Mouse (Mus musculus): ENCODE measurements at regions not wholly inside any gene's neighbourhood (a gene's known extent, or its start where the extent isn't known, plus 50 kb on each side); places are given as distances from the start of the nearest gene placed in this dataset.

DNA sequence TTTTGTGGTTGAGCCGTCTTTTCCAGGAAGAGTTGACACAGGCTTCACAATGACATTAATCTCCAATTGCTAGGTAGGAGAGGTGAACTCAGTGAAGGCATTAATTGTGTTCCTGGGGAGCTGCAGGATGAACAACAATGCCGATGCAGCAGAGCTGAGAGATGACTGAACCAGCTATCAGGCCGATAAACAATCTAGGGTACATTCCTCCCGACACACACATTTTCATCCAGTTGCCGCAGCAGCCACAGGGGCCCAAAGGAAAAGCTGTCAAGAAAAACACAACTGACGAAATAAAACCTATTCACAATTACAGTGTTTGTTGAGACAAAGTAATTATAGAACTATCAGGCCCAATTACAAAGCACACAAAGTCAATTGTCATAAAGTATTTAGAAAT, 1029.9 kb downstream of the Pcdh7 start:
- TF ChIP-seq EP300 (IDR thresholded peaks at IDR 0.05; ENCODE audit: low read depth in 1 of 2, low read length in 2 of 2), result no peak
- TF ChIP-seq TBP (IDR thresholded peaks at IDR 0.05; ENCODE audit: low read depth, low read length), result no peak
- no peak for TF ChIP-seq USF2 (IDR thresholded peaks at IDR 0.05; ENCODE audit: borderline replicate concordance in 1 of 2, insufficient read depth in 1 of 2, low read depth in 1 of 2, low read length in 2 of 2)
- no peak for TF ChIP-seq MAFK (IDR thresholded peaks at IDR 0.05; ENCODE audit: borderline replicate concordance, low read depth, low read length)
- no peak for TF ChIP-seq USF1 (IDR thresholded peaks at IDR 0.05; ENCODE audit: low read depth, low read length)
- TF ChIP-seq POLR2A (IDR thresholded peaks at IDR 0.05; ENCODE audit: control insufficient read depth in 1 of 2, insufficient read depth in 1 of 2, low read depth in 1 of 2, low read length in 2 of 2, poor library complexity in 1 of 2), result no peak
